Mouse (Mus musculus): Measurements from ENCODE around the gene Mmrn2.

The Mmrn2 gene

DNA sequence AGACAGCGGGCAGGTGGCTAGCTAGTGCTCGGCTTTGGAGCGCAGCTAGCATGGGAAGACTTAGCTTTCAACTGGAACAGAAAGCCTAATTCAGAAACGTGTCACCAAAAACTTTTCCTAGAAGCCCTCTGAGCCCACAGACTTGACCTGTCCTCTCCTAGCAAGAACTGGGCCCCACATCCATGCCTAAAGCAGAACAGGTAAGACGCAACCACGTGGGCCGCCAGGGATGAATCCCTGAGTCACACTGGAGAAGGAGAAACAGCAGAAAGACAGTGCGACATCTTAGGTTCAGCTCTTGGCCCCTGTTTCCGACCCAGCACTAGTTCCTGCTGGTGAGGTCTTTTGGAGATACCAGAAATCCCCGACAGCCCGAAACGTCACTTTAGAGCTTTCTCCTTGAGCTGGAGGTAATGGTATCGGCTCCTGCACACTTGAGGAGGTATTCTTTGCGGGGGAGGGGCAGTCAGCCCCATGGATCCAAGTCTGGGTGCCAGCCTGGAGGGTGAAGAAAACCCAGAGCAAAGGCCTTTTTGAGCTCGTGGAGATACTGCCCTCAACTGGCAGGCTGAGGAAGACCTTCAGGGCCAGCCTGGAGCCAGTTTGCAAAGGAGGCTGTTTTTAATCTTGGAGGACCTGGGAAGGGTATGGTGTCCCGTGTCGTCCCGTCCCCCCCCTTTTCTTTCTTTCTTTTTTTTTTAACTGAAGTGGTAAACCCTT, 12.4 kb upstream of the Mmrn2 start:
- peak; percentile 80 for DNase-seq

DNA sequence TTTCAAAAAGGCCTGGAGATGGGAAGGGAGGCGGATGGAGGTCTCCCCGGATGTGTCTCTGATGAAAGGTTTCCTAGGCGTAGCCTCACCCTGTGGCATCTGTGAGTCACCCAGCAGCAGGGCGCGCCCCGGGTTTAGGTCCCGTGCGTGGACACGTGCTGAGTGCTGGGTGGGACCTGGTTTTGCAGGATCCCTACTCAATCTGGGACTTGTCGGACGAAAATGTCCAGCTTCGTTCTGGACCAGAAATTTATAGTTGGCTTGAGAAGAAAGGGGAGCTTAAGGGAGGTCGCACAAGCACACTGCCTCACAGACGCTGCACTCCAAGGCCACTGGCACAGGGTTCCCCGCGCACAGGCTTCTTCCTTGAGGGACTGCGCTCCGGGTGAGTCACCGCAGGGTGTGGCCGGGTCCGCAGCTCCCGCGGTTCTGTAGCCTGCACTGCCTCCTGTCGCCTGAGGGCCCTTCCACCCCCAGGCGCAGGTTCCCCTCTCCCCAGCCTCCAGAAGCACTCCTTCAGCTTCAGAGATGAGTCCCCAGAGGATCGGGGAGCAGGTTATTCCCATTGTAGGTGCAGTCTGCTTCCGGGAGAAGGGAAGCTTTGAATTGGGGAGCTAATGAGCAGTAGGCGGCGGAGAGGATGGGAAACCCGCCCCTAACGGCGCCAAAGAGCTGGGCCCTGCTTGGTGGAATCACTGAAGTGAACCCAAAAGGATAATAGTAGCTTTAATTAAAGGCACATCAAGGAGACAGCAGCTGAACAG, 11.6 kb upstream of the Mmrn2 start:
- peak; percentile 78 for DNase-seq

DNA sequence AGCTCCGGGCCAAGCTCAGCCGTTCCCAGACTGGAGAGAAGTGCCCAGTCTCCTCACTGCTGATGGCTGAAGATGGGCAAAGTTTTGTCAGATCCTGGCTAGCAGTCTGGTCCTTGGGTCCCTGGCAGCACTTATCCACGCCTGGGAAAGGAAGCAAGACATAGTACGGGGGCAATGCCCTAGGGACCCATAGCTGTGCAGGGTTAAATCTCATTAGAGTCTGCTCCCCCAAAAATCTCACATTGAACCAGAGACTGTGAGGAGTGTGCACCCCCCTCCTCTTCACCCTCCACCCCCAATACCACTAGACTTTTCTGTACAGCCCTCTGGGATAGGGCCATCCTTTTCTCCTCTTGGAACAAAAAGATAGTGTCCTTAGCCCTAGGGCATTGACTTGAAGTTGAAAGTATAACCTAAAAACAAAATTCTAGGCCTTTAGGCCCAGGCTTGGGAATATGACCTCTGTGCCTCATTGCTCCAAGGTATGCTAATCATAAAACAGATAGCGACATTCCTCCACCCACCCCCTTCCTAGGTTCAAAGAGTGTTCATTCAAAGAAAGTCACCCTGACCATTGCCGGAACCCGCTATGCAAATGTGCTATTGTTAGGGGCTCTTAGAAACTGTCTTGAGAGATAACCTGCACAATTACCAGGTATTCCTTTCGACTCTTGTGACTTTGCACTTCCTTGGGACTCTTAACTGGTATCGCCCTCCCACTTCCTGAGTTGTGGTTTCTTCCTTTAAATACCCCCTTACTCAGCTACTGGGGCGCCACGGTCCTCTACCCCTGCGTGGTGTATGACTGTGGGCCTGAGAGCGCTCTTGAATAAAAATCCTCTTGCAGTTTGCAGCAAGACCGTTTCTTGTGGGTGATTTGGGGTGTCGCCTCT, 10.8 kb upstream of the Mmrn2 start:
- DNase-seq, result peak; percentile 11

DNA sequence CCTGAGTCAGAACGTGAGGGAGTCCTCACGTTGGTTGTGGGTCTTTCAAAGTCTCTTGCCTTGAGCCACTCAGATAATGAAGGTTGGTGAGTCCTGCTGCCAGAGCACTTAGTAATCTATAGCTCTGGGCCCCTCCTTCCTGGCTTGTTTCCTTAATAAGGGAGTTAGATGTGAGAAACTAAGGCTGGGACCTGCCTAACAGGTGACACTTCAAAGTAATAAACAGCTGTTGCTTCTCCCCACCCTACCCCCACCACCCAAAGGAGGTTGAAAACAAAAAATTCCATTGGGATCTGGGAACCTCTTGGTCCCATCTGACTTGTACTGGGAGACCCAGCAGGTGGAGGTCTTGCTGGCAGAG, 10.1 kb upstream of the Mmrn2 start:
- no peak for DNase-seq

DNA sequence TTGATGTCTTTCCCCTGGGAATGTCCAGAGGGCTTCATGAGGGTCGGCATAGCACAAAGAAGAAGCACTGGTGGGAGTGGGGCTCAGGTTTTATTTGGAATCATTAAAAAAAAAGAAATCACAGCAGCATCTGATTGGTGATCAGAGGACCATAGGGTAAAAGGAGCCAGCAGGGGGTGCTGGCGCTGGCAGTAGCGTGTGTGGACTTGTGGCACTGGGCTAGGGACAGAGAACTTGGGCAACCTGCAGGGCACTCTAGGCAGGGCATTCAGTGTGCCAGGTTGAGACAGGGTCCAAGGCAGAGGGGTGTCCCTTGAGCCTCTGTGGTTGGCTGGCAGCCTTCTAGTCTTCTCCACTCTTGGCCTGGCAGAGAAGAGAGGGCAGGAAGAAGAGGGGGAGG, 5.1 kb upstream of the Mmrn2 start:
- no peak for DNase-seq

DNA sequence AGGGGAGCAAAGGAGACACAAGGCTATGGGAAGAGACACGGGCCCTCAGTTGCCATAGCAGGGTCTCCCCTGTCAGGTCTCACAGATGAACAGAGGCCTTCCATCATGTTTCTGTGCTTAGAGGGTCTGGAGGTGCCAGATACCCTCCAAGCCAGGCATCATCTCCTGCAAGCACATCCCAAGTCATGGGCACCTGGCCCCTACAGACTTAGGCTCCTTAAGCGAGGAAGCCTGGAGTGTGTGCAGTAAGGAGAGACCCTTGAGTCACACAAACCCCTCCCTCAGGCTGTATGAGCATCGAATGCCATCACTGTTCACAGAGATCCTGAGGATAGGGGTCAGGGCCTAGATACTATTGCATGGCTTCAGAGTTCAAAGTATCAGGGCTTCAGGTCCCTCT, 4.3 kb upstream of the Mmrn2 start:
- DNase-seq, result no peak

DNA sequence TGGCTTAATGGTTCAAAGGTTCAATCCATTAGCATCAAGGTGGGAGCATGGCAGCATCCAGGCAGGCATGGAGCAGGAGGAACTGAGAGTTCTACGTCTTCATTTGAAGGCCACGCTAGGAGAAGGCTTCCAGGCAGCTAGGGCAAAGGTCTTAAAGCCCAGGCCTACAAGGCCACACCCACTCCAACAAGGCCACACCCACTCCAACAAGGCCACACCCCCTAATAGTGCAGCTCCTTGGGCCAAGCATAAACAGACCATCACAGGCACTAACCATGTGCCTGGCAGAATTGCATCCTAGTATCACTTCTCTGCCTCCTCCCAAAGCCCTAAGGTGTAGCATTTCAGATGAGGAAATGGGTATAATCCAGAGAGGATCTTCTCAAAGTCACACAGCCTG, 3.5 kb upstream of the Mmrn2 start:
- DNase-seq, result no peak

DNA sequence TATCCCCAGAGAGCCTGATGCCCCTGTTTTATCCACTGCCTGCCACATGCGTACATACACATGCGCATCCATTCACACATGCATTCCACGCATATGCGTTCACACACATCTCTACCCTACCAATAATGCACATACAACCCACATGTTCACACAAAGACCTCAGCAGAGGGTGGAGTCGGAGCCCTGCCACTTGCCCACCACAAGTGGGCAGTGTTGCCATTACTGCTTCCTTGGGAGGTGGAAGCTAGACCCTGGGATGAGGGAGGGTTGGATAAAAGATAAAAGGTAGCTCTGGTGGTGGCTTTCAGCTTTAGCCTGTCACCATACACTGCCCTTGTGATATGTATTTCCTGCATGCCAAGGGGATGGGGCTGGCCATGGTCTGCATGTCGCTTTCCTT, 2.6 kb upstream of the Mmrn2 start:
- peak; percentile 80 for DNase-seq

DNA sequence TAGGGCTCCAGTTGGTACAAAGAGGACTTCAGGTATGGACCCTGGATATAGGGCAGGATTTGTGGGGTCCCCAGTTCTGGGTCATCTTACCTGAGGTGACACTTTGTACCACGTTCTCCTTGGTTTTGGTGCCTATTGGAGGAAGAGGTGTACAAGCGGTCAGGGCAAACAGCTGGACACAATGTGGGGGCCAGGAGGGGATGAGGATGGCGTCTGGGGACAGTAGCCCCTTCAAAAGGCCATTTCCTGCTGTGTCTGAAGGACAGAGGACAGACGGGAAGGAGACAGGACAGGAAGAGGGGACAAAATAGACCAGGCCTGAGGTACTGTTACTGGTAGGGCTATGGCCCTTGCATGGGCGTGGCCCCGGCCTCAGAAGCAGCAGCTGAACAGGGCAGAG, 1.7 kb upstream of the Mmrn2 start:
- DNase-seq, result no peak

DNA sequence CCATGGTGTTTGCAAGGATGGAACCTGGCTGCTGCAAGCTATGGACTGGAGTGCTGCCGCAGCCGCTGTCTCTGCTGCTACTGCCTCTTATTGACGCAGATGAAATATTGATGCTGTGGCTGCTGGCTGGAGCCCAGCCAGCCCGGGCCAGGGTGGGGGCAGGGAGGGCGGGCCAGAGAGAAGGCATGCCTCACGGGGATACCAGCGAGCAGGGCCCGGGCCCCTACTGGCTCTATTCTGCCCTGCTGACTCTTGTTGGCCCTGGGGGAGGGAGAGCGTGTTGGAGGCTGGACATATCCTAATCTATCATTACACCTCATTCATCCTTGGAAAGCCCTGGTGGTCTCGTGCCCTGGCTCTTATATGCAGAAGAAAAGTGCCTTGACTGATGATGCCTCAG, 688 bp upstream of the Mmrn2 start, which contains the start of gene Sncg:
Sncg (minus strand) TSS at position 213 of the 400 bp plus-strand sequence.
- peak; percentile 48 for DNase-seq

DNA sequence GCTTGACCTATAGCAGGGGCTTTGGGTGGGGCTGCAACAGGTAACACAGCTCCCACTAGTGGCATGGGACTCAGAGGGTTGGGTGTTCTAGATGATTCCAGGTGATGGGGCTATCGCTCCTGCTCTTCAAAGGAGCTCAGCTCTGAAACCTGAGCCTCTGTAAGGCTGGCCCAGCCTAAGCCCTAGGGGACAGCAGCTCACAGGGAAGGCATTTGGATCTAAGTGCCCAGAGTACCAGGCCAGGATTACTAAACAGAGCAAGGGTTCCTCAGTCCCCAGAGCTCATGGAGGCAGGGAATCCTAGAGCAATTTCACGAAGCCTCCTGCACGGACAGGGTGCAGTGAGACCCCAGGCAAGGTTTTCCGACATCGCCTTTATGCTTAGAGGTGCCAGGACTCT, 676 bp downstream of the Mmrn2 start:
- no peak for DNase-seq

DNA sequence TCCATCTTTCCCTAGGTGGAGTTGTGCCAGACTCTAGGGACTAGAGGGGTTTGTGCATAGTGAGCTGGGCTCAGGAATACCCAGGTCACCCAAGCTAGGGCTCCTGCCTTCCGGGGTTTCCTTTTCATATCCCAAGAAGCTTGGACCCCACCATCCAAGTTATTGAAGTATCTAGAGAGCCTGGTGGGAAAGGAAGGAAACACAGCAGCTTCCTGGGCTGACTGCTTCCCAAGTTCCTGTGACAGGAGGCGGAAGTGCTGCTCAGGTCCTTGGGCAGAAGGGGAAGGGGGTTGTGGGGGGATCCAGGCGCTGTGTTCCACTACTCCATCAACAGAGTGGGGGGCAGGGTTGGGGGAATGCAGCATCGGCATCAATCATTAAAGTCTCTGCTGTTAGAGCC, 1.9 kb downstream of the Mmrn2 start:
- DNase-seq, result no peak

DNA sequence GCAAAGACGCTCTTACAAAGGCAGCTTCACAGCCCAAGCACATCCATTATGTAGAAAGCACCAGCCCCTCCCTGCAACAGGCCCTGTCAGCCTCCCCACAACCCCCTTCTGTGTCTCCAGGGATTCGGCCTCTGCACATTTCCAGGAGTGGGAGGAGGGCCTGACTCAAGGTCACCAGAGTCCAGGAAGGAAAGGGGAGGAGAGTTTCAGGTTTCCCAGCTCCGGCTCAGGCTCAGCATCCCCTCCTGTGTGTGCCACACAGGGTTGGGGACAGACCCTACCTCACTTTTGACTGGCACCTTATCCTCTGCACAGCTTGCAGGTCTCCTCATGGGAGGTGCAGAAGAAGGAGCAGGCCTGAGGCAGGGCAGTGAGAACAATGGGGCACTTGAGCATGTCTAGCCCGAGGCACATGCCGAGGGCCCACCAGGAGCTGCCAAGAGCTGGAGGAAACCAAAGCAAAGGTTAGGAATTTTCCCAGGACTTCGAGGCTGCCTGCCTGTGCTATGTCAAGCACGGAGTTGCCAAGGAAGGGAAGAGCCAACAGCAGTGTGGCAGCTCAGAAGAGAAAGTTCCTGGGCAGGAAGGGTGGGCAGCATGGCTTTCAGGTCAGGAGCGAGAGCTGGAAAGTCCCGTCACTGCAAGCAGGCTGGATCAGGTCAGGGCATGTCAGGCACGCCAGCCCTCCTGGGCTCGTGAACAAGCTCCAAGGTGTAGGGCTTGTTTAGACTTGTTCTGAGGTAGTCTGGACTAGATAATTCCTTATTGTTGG, 3.5 kb downstream of the Mmrn2 start:
- peak; percentile 68 for DNase-seq

DNA sequence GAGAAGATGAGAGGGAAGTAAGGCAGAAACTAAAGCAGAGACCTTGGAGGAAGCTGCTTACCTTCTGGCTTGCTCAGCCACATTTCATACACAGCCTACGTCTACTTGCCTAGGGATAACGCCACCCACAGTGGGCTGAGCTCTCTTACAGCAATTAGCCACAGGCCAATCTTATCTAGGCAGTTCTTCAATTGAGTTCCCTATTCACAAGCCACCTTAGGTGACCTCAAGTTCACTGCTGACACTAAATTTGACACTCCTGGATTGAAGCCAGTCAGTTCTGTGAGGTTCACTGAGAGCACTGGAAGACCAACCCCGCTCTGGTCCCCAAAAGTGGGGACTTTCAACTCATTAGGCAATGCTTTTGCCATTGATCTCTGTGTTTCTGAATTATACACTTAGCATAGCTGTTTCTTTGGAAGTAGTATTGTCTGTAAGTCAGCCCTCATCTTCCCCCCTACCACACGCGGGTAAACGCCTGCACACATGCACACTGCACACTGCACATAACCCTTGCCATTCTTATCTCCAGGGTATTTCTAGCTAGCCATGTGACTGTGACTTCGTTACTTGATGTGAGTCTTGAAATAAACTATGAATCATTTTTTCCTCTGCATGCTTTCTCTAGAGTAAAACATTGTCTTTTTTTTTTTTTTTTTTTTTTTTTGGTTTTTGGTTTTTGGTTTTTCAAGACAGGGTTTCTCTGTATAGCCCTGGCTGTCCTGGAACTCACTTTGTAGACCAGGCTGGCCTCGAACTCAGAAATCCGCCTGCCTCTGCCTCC, 7.8 kb downstream of the Mmrn2 start:
- no peak for DNase-seq

DNA sequence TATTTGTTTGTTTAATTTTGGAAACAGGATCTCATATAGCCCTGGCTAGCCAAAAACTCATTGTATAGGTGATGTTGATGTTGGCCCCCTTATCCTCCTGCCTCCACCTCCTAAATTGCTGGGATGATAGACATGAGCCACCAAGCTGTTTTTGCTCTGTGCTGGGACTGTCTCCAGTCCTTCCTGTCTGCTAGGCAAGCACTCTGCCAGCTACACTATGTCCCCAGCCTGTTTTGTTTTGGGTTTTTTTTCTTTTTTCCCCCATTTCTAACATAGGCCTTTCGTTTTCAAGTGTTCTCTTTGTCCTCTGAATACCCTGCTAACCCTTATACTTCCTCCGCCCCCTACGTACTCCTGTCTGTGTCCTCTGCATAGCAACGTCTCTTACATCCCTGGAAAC, 18.0 kb downstream of the Mmrn2 start:
- no peak for DNase-seq

DNA sequence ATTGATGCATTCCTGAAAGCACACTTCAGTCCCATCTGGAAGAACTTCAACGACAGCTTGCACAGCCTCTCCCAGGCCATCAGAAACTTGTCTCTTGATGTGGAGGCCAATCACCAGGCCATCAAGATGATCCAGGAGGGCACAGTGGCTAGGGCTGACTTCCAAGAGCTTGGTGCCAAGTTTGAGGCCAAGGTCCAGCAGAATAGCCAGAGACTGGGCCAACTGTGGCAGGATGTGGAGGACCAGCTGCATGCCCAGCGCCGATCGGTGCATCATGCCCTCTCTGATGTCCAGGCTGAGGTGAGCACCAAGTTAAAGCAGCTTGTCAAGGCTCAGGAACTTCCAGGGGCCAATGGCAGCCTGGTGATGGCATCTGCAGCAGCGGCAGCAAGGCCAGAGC, 22.6 kb downstream of the Mmrn2 start:
- no peak for DNase-seq

DNA sequence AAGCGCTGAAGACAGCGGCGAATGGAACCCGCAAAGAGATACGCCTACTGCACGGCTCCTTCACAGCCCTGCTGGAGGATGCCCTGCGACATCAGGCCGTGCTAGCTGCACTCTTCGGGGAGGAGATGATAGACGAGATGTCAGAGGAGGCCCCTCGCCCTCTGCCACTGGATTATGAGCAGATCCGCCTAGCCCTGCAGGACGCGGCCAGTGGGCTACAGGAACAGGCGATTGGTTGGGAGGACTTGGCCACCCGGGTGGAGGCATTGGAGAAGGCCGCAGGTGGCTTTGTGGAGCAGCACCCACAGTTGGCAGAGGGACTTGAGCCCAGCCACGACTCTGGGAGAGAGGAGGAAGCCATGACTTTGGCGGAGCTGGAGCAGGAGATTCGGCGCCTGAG, 23.6 kb downstream of the Mmrn2 start:
- DNase-seq, result no peak

DNA sequence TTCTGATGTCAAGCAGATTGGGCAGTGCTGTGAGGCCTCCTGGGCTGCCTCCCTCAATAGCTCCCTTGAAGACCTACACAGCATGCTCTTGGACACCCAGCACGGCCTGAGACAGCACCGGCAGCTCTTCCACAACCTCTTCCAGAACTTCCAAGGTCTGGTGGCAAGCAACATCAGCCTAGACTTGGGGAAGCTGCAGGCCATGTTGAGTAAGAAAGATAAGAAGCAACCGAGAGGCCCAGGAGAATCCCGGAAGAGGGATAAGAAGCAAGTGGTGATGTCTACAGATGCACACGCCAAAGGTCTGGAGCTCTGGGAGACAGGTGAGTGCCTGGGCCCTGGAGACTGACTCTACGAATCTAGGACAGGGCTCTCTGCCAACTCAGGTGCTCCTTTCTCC, 24.0 kb downstream of the Mmrn2 start:
- DNase-seq, result no peak

DNA sequence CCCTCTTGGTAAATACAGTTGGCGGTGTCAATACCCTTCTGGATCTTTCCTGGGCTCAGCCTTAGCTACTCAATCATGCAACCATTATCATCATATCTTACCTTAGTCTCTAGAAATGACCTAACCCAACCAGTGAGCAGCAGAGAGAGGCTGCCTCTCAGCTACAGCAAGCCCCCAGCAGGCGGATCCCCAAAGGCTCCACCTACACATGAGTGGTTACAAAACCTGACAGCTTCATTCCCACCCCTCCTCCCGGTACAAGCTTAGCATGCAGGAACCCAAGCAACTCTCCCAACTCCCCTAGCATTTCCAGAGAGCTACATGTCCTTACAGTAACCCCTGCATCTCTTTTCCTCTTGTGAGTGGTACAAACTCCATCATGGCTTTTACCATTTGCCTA, 24.8 kb downstream of the Mmrn2 start:
- no peak for DNase-seq

DNA sequence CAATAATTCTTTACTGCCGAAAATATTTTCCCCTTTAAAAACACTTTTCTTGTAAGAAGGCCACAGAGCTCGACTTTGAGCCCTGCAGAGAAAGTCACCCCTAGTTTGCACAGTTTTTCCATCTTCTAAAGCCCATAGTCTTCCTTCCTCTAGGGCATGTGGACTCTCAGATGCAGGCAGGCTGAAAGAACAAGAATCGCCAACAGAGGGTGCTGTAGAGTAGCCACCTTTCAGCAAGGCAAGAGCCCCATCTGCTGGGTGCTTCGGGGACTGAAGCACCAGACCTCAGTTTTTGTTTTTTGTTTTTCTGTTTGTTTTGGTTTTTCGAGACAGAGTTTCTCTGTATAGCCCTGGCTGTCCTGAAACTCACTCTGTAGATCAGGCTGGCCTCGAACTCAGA, 25.9 kb downstream of the Mmrn2 start:
- DNase-seq, result peak; percentile 89

DNA sequence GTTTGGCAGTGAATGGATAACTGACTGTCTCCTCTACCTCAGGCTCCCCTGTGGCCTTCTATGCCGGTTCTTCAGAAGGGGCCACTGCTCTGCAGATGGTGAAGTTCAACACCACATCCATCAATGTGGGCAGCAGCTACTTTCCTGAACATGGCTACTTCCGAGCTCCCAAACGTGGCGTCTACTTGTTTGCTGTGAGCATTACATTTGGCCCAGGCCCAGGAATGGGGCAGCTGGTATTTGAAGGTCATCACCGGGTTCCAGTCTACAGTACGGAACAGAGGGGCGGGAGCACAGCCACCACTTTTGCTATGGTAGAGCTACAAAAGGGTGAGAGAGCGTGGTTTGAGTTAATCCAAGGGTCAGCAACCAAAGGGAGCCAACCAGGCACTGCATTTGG, 27.6 kb downstream of the Mmrn2 start:
- no peak for DNase-seq

DNA sequence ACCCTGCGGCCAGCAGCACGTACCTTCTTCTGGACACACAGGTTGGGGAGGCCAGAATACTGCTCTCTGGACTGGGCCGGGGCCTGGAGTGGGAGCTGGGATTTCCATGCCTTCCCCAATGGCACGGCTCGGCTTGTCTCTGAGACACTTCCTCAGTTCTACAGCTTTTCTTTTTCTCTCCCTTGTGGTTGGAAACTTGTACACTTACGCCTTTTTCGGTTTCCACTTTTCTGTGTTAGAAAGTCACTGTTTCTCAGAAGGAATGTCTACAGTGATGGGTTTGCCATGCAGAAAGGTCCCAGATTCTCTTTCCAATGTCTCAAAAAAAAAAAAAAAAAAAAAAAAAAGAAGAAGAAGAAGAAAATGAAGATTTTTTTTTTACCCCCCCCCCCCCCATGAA, 28.2 kb downstream of the Mmrn2 start:
- no peak for DNase-seq
